Mouse (Mus musculus) stomach, embryonic 14.5 days (tissue): Measurements from ENCODE around the gene Accsl. TPM values are rescaled to one million over a fixed set of nuclear protein-coding genes. Genes with fewer than 3 reads are reported as not detected.

Source experiments
- ATAC-seq: fragments of 200-750 bp; cut with Nextera tagmentation; 2 replicates; pipeline ENCODE4 v1.8.0; 2017; ENCODE audit warnings: low read depth, moderate TSS enrichment; ENCODE audit not compliant: insufficient number of reproducible peaks, insufficient read depth, low FRiP score
- H3K27ac ChIP-seq: fragments of 300-500 bp; sonication (generic); 2 replicates; pipeline ENCODE4 v1.5.1; 2014; ENCODE audit warnings: mild to moderate bottlenecking, low read length, moderate library complexity, mixed read lengths
- H3K27me3 ChIP-seq: fragments of 300-500 bp; sonication (generic); 2 replicates; pipeline ENCODE4 v1.6.1; 2014; ENCODE audit warnings: low read length, control low read depth, mixed read lengths; ENCODE audit not compliant: control insufficient read depth, insufficient read depth
- H3K36me3 ChIP-seq: fragments of 300-500 bp; sonication (generic); 2 replicates; pipeline ENCODE4 v1.6.1; 2014; ENCODE audit warnings: mild to moderate bottlenecking, control low read depth, low read length, moderate library complexity, mixed read lengths; ENCODE audit not compliant: control insufficient read depth, insufficient read depth
- H3K4me1 ChIP-seq: fragments of 300-500 bp; sonication (generic); 2 replicates; pipeline ENCODE4 v1.6.1; 2014; ENCODE audit warnings: low read length, control low read depth, mixed read lengths; ENCODE audit not compliant: control insufficient read depth, insufficient read depth
- H3K4me2 ChIP-seq: fragments of 300-500 bp; sonication (generic); replicated peaks from 2 replicates; pipeline ENCODE4 v1.6.1; 2014; ENCODE audit warnings: low read depth, low read length, control low read depth
- H3K4me3 ChIP-seq: fragments of 300-500 bp; sonication (generic); 2 replicates; pipeline ENCODE4 v1.5.1; 2014; ENCODE audit warnings: low read depth, low read length, control low read depth
- H3K9ac ChIP-seq: fragments of 300-500 bp; sonication (generic); replicated peaks from 2 replicates; pipeline ENCODE4 v1.6.1; 2014; ENCODE audit warnings: low read depth, mild to moderate bottlenecking, control low read depth, low read length, moderate library complexity, mixed read lengths
- H3K9me3 ChIP-seq: fragments of 300-500 bp; sonication (generic); 2 replicates; pipeline ENCODE4 v1.6.1; 2016; ENCODE audit warnings: low read depth, low read length, control low read depth; ENCODE audit not compliant: control insufficient read depth
- WGBS: fragments of 180-500 bp; shearing (Covaris S2); extraction: QIAGEN DNeasy Blood & Tissue Kit; methylation state at CpG from one replicate; pipeline ENCODE4 v1.1.7; 2014; 5-methylcytosine and 5-hydroxymethylcytosine counted together
- polyA plus RNA-seq: library from polyadenylated mRNA; unstranded; fragments of >200 nt; fragmentation: Nextera tagmentation; extraction: Ambion mirVana; gene quantifications from 2 replicates; pipeline ENCODE4 v1.2.1, GENCODE M21; 2014

The Accsl gene
- polyA plus RNA-seq, 1 experiment from 2014 or later = 0.51 TPM

- no peak for ATAC-seq
Measured at GRCm38 (mm10) chr2:93871411-93871925, 2.5 kb upstream of the Accsl start.

GRCm38 (mm10) chr2:93870842-93871241 is 1.9 kb upstream of the Accsl start:
- ATAC-seq = peak; percentile 42; the same call in 1 of the 2 replicates
- H3K27me3 ChIP-seq = no peaks in the 10 kb centered on the region
- H3K4me2 ChIP-seq = no peak overlapping the region
- H3K9me3 ChIP-seq = no peaks in the 10 kb centered on the region
- H3K9ac ChIP-seq = no peak overlapping the region
- peaks cover 6% of the 10 kb centered on the region; the same call in 1 of the 2 replicates for H3K4me1 ChIP-seq
- no peaks in the 10 kb centered on the region for H3K36me3 ChIP-seq
- H3K27ac ChIP-seq = no peak overlapping the region
- 41% methylated on average over 4 of the region's 4 CpGs for WGBS
- no peak overlapping the region for H3K4me3 ChIP-seq

More at GRCm38 (mm10) chr2:93871411-93871925, 2.5 kb upstream of the Accsl start:
- Histone ChIP-seq H3K36me3 (no peaks in the 10 kb centered on the region), H3K27ac (no peak overlapping the region), H3K9me3 (no peaks in the 10 kb centered on the region), H3K4me2 (no peak overlapping the region), H3K27me3 (no peaks in the 10 kb centered on the region), H3K9ac (no peak overlapping the region), H3K4me3 (no peak overlapping the region), H3K4me1 (peaks cover 6% of the 10 kb centered on the region; the same call in 1 of the 2 replicates)
- 83% methylated on average over 4 of the region's 4 CpGs for WGBS

GRCm38 (mm10) chr2:93868566-93868965 is 391 bp downstream of the Accsl start:
- WGBS = 84% methylated on average over 11 of the region's 11 CpGs
- Histone ChIP-seq H3K9ac (no peak overlapping the region), H3K4me3 (no peak overlapping the region), H3K4me1 (peaks cover 4% of the 10 kb centered on the region; the same call in 1 of the 2 replicates), H3K27ac (no peak overlapping the region), H3K9me3 (no peaks in the 10 kb centered on the region), H3K27me3 (no peaks in the 10 kb centered on the region), H3K36me3 (no peaks in the 10 kb centered on the region), H3K4me2 (no peak overlapping the region)
- ATAC-seq = no peak

GRCm38 (mm10) chr2:93863229-93863628 is 5.7 kb downstream of the Accsl start:
- H3K27me3 ChIP-seq = no peaks in the 10 kb centered on the region
- H3K4me2 ChIP-seq = no peak overlapping the region
- 79% methylated on average over 4 of the region's 4 CpGs for WGBS
- no peak for ATAC-seq
- H3K9me3 ChIP-seq = no peaks in the 10 kb centered on the region
- H3K9ac ChIP-seq = no peak overlapping the region
- no peaks in the 10 kb centered on the region for H3K4me1 ChIP-seq
- no peaks in the 10 kb centered on the region for H3K36me3 ChIP-seq
- H3K4me3 ChIP-seq = no peak overlapping the region
- no peak overlapping the region for H3K27ac ChIP-seq

DNA sequence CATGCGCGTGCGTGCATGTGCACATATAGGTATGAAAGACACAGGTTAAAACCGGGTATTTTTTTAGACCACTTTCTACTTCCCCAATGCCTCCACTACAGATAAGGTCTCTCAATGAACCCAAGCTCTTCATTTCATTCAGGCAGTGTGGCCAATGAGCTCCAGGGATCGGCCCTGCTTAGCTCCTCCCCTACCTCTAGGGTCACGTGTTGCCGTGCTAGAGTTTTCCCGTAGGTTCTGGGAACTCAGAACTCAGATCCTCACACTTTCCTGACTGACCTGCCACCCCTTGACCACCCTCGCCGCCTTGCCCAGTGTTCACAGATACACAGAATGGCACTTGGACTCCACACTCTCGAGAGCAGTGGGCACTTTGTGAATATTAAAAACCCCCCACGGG is 10.1 kb downstream of the Accsl start:
- Histone ChIP-seq H3K4me1 (peaks cover 4% of the 10 kb centered on the region; the same call in 1 of the 2 replicates), H3K27me3 (no peaks in the 10 kb centered on the region), H3K9ac (no peak overlapping the region), H3K4me3 (no peak overlapping the region), H3K27ac (no peak overlapping the region), H3K4me2 (no peak overlapping the region), H3K36me3 (no peaks in the 10 kb centered on the region), H3K9me3 (no peaks in the 10 kb centered on the region)
- no peak for ATAC-seq
- WGBS = 68% methylated on average over 12 of the region's 12 CpGs

DNA sequence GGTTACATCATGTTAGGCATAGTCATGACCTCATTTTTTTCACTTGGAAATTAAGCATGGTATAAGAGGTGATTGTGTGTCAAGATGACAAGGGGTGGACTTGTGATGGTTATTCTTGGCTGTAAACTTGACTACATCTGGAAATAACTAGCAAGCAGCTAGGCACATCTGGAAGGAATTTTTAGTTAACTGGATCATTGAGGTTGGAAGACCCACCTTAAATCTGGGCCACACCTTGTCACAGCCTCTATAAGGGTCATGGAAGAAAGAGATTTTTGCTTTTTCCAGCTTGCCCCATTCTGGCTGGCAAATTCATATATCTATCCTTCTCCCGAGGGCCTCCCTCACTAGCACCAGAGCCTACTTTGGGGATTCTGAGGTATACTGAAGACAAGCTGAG is 17.7 kb downstream of the Accsl start:
- H3K4me3 ChIP-seq = no peak overlapping the region
- no peaks in the 10 kb centered on the region for H3K36me3 ChIP-seq
- ATAC-seq = no peak
- no peaks in the 10 kb centered on the region for H3K9me3 ChIP-seq
- WGBS = 88% methylated on average over 1 of the region's 1 CpGs
- no peak overlapping the region for H3K27ac ChIP-seq
- no peak overlapping the region for H3K4me2 ChIP-seq
- no peaks in the 10 kb centered on the region for H3K27me3 ChIP-seq
- no peak overlapping the region for H3K9ac ChIP-seq
- peaks cover 10% of the 10 kb centered on the region; the same call in 1 of the 2 replicates for H3K4me1 ChIP-seq

DNA sequence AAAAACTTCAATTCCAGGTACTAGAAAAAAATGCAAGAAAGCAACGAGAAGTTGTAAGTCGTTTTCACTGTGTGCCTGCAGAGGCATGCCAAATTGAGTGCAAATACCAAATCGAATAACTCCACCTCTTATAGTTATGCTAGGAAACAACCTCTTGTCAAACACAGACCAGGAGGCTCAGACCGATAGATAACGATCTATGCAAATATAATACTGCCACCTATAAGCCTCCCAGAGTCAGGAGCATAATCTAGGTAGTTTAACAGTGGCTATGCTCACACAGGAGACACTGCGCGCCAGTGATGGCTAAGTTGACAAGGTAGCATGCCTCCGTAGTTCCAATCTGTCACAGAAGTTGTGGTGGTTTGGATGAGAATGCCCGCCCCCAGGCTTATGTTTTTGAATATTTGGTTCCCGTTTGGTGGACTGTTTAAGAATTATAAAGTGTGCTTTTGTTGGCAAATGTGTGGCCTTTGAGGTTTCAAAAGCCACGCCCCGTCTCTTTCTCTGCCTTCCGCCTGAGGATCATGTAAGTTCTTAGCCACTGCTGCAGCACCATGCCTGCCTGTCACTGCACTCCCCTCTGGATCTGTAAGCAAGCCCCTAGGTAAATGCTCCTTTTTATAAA is 18.5 kb downstream of the Accsl start:
- Histone ChIP-seq H3K9me3 (no peaks in the 10 kb centered on the region), H3K36me3 (no peaks in the 10 kb centered on the region), H3K9ac (no peak overlapping the region), H3K4me1 (peaks cover 6% of the 10 kb centered on the region; the same call in 1 of the 2 replicates), H3K4me2 (peak overlapping the region; percentile 71), H3K27ac (no peak overlapping the region), H3K4me3 (peak overlapping the region; percentile 59; the same call in 1 of the 2 replicates), H3K27me3 (no peaks in the 10 kb centered on the region)
- ATAC-seq = no peak
- WGBS = 39% methylated on average over 13 of the region's 13 CpGs

- H3K4me3 ChIP-seq = peak within 1 kb of the TSS; percentile 59
- no peaks in the 10 kb centered on the region for H3K9me3 ChIP-seq
- H3K36me3 ChIP-seq = no peaks in the 10 kb centered on the region; the same call in 1 of the 2 replicates
- under 1% methylated on average over 28 of the region's 28 CpGs for WGBS
- peak within 1 kb of the TSS; percentile 81 for H3K9ac ChIP-seq
- peaks cover 6% of the 10 kb centered on the region; the same call in 1 of the 2 replicates for H3K4me1 ChIP-seq
- H3K27ac ChIP-seq = peak within 1 kb of the TSS; percentile 90
- peak; percentile 86 for ATAC-seq
- peak within 1 kb of the TSS; percentile 71 for H3K4me2 ChIP-seq
- H3K27me3 ChIP-seq = no peaks in the 10 kb centered on the region
Measured at GRCm38 (mm10) chr2:93849505-93850089, 19.4 kb downstream of the Accsl start, which contains the start of gene Accs. TSS of gene Accs (minus strand) at chr2:93849943.
